ENCODE assay signal across 11 mouse cellular contexts in genomic region chr8:90976960-90977371, GRCm38 (mm10).
DNase-seq lines count a peak whose midpoint lies in the region.
"Had no signal": no experiment of that assay in that cellular context is flagged by ENCODE, and none has a peak within 500 bp of the region (broad histone marks: within the 10 kb centered on the region; RNA-seq: fewer than 3 reads in every experiment).

No protein-coding gene starts in this region.

- peak overlapping the region; percentile 23 for H3K4me3 ChIP-seq in macrophage (ENCODE audit: inconsistent target)
- H3K4me3 ChIP-seq: heart, adult 2 months had no signal

- H3K27ac ChIP-seq in macrophage = peak overlapping the region; percentile 60
- H3K27ac ChIP-seq: heart, adult 2 months had no signal

- peaks cover 42% of the 10 kb centered on the region for H3K36me3 ChIP-seq in macrophage (ENCODE audit: inconsistent target)

- DNase-seq in gastrocnemius, adult 18-20 months (ENCODE audit: low spot score) = peak; percentile 13
- DNase-seq in gastrocnemius, postnatal 25 days = no peak
- peak; percentile 39 to 55 for DNase-seq in right cerebral cortex, postnatal 10 days (ENCODE audit: low spot score in 2 of 2)
- no peak for DNase-seq in right cerebral cortex, postnatal 14 days
- DNase-seq in thymus, postnatal 4 days = peak; percentile 57
- DNase-seq in embryo, embryonic 10 days (ENCODE audit: low spot score) = no peak
- DNase-seq in Muller cell, postnatal 12 days (ENCODE audit: inconsistent ontology term) = no peak
- DNase-seq: cerebellum, adult 11 months; kidney, adult 9 months had no signal

- H3K79me2 ChIP-seq in macrophage (ENCODE audit: inconsistent target) = peaks cover 11% of the 10 kb centered on the region; the same call in 1 of the 2 replicates

- 5% methylated on average over 8 of the region's 8 CpGs for WGBS in macrophage (ENCODE audit: missing documents)

Comparison
In these comparisons a context has a peak if more than half of its experiments do, and no peak if none do; other contexts are left out.
1. DNase-seq: peak in gastrocnemius, adult 18-20 months (single experiment), right cerebral cortex, postnatal 10 days (2 of 2) and thymus, postnatal 4 days (single experiment); none in gastrocnemius, postnatal 25 days (single experiment), right cerebral cortex, postnatal 14 days (single experiment), embryo, embryonic 10 days (single experiment) and Muller cell, postnatal 12 days (single experiment).